Mouse (Mus musculus): ENCODE results near the gene Thtpa. TPM values are rescaled to one million over a fixed set of nuclear protein-coding genes. Genes with fewer than 3 reads are reported as not detected.

Gene Thtpa
- total RNA-seq, 2 experiments from 2014 or later = 12.8 to 13.9 TPM

- no peak for DNase-seq
These were observed 16.9 kb upstream of the Thtpa start for GRCm38 (mm10) chr14:55077481-55078365.

DNA sequence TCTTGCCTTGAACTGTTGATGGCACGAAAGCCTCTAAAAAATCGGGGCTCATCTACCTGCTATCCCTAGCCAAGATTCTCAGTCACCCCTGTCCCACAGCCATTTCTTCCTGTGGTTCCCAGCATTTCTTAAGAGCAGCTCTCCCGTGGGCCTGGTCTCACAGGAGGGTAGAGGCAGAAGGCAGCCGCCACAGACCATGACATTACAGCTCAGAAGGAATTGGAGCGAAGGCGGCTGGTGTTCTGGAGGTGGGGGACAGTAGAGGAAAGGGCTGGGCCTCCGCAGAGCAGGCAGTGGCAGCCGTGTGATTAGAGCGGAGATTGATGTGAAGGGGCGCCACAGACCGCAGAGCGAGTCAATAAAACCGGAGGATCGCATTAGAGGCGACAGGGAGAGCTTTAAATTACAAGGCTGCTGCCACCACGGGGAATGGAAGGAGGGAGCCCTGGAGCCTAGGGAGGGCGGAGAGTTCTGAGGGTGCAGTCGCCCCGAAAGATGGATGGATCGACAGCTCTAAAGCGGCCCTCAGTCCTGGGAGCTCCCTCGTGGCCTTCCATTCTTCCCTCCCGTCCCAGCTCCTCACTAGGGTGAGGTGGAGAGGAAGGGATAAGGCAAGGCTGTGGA is 16.1 kb upstream of the Thtpa start:
- no peak for DNase-seq

GRCm38 (mm10) chr14:55079214-55079970 is 15.2 kb upstream of the Thtpa start:
- DNase-seq = peak; percentile 81

DNA sequence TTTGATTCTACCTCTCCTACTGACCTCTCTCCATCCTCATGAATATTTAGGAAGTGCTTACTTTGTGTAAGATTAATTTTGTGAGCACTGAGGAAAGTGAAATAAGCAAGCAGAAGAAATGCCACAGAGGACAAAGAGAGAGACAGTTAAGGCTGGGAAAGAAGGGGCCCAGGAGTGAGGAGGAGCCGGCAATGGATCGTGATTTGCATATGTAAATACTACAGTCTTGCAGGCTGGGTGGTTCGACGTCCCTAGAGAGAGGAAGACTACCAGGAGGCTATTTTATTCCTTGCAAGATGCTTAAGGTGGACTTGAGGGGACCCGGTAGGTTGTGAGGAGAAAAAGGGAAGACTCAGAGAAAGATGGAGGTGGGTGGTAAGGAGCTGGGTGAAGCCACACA is 13.5 kb upstream of the Thtpa start:
- DNase-seq = no peak

DNA sequence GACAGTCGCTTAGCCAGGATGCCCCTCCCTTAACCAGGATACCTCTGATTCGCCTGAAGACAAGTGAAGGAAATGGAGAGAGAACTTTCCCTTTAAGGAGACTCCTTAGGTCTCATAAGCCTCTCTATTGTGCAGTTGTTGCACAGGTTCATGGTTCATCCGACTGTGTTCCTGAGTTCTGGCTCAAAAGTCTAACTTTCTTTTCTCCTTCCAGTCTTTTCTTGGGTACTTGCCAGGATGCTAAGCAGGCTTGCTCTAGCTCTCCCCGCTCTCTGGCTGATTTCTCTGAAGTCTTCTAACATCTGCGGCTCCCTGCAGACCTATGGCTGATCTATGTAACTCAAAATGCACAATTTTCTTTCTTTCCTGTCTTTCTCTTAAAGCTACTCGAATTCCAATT is 11.1 kb upstream of the Thtpa start:
- no peak for DNase-seq

DNA sequence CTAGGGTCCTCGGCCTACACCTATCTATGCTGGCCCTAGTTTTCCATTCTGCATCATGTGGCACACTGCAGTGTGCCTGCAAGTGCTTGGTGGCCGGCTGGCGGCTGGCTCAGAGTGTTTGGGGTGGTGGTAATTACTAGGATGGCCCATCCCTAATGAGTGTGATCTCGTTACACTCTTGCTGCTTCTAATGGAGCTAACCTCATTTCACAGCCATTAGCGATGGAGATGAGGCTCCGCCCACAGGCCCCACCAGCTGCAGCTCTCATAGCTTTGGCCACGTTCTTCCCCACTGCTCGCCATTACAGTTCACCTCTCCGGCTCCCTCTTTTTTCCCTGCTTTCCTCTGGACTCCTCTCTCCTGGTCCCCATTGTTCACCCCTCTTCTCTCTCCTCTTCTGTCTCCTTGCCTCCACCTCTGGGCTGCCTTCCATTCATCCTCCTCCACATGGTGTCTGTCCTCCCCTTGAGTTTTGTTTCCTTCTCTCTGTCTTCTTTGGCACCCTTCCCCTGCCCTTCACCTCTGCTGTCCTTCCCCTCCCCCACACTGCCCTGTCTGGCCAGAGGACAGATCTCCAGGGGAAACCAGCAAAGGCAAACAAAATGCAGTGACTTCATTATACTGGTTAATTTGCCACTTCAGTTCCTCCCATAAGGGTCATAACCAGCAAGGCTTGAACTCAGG is 9.1 kb upstream of the Thtpa start:
- no peak for DNase-seq

DNA sequence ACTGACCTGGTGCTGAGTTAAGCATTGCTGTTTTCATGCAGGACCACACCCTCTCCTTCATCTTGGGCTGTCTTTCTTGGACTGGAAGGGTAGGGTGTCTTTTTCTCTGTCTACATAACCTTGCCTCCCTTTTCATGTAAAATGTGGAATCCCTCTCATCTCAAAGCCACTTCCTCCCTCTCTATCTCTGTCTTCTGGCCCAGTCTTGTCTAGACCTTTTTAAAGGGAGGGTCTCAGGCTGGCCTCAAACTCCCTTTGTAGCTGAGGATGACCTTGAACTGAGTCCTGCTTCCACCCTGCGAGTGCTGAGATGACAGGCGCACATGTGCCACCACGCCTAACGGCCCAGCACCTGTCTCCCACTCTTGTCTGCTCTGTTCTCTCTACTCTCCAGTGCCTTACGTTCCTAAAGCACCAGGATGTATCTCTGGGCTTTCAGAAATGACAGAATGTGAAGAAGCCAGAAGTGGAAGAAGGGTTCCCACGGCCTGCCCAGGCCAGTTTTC is 8.5 kb upstream of the Thtpa start:
- DNase-seq = no peak

- DNase-seq = no peak
These were observed 5.2 kb upstream of the Thtpa start for GRCm38 (mm10) chr14:55089199-55089947.

- DNase-seq = no peak
These were observed 3.2 kb upstream of the Thtpa start for GRCm38 (mm10) chr14:55091209-55091865.

GRCm38 (mm10) chr14:55092011-55092577 is 2.5 kb upstream of the Thtpa start, which contains the start of gene Zfhx2:
Zfhx2 (minus strand) TSS chr14:55092324.
- peak; percentile 83 for DNase-seq

- DNase-seq = no peak
These were observed 657 bp upstream of the Thtpa start for GRCm38 (mm10) chr14:55093927-55094326.

- no peak for DNase-seq
These were observed 679 bp downstream of the Thtpa start for GRCm38 (mm10) chr14:55095263-55095662.

GRCm38 (mm10) chr14:55095671-55096070 is 1.1 kb downstream of the Thtpa start:
- no peak for DNase-seq

GRCm38 (mm10) chr14:55096573-55097087 is 2.0 kb downstream of the Thtpa start:
- DNase-seq = no peak

GRCm38 (mm10) chr14:55097646-55098045 is 3.1 kb downstream of the Thtpa start:
- no peak for DNase-seq

DNA sequence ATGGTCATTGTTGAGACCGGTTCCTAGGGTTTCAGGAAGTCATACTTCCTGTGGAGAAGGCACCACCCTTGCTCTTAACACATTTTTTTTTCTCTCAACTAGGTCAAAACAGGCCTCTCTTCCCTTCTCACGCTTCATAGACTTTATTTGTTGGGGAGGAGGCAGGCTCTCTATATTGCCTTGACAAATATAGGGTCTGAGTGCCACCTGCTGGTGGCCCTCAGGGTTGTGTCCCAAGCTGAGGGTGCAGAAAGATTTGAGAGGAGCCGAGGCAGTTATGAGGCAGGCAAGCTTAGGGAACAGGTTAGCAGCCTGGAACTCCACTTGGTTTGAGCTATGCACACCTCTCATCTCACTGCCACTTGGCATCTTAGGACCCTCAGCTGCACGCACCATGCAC is 3.5 kb downstream of the Thtpa start:
- DNase-seq = no peak

- no peak for DNase-seq
These were observed 7.0 kb downstream of the Thtpa start for GRCm38 (mm10) chr14:55101592-55101991.

GRCm38 (mm10) chr14:55102253-55102785 is 7.7 kb downstream of the Thtpa start:
- DNase-seq = no peak

- no peak for DNase-seq
These were observed 9.8 kb downstream of the Thtpa start for GRCm38 (mm10) chr14:55104365-55104764.

- DNase-seq = no peak
These were observed 10.8 kb downstream of the Thtpa start for GRCm38 (mm10) chr14:55105386-55105785.
